Mouse (Mus musculus) intestine, embryonic 16.5 days (tissue): ENCODE data around the gene Cfap54. TPM values are rescaled to one million over a fixed set of nuclear protein-coding genes. Genes with fewer than 3 reads are reported as not detected.

Experiments
- ATAC-seq: fragments of 200-750 bp; cut with Nextera tagmentation; 2 replicates; pipeline ENCODE4 v1.8.0; 2017; ENCODE audit warnings: moderate TSS enrichment, moderate library complexity
- H3K27ac ChIP-seq: fragments of 300-500 bp; sonication (generic); 2 replicates; pipeline ENCODE4 v1.5.1; 2014; ENCODE audit warnings: mild to moderate bottlenecking, low read length
- H3K27me3 ChIP-seq: fragments of 300-500 bp; sonication (generic); replicated peaks from 2 replicates; pipeline ENCODE4 v1.6.1; 2014; ENCODE audit warnings: low read length, control low read depth, mixed read lengths; ENCODE audit not compliant: control insufficient read depth, insufficient read depth
- H3K36me3 ChIP-seq: fragments of 300-500 bp; sonication (generic); 2 replicates; pipeline ENCODE4 v1.6.1; 2014; ENCODE audit warnings: low read length, control low read depth; ENCODE audit not compliant: control insufficient read depth, insufficient read depth
- H3K4me1 ChIP-seq: fragments of 300-500 bp; sonication (generic); 2 replicates; pipeline ENCODE4 v1.6.1; 2014; ENCODE audit warnings: low read length, control low read depth, mixed read lengths; ENCODE audit not compliant: control insufficient read depth, insufficient read depth
- H3K4me2 ChIP-seq: fragments of 300-500 bp; sonication (generic); 2 replicates; pipeline ENCODE4 v1.6.1; 2014; ENCODE audit warnings: low read depth, low read length, control low read depth
- H3K4me3 ChIP-seq: fragments of 300-500 bp; sonication (generic); 2 replicates; pipeline ENCODE4 v1.5.1; 2014; ENCODE audit warnings: mild to moderate bottlenecking, low read length
- H3K9ac ChIP-seq: fragments of 300-500 bp; sonication (generic); 2 replicates; pipeline ENCODE4 v1.6.1; 2014; ENCODE audit warnings: low read depth, low read length
- H3K9me3 ChIP-seq: fragments of 300-500 bp; sonication (generic); 2 replicates; pipeline ENCODE4 v1.6.1; 2016; ENCODE audit warnings: low read length, control low read depth; ENCODE audit not compliant: control insufficient read depth
- WGBS: fragments of 180-500 bp; shearing (Covaris S2); extraction: QIAGEN DNeasy Blood & Tissue Kit; methylation state at CpG from one replicate; pipeline ENCODE4 v1.1.7; 2014; 5-methylcytosine and 5-hydroxymethylcytosine counted together
- polyA plus RNA-seq: library from polyadenylated mRNA; unstranded; fragments of >200 nt; fragmentation: Nextera tagmentation; extraction: Ambion mirVana; gene quantifications from 2 replicates; pipeline ENCODE4 v1.2.1, GENCODE M21; 2015

Cfap54 gene
- polyA plus RNA-seq, 1 experiment from 2014 or later = 0.09 TPM

GRCm38 (mm10) chr10:92888466-92888865 is 193.0 kb downstream of the Cfap54 start:
- no peak overlapping the region for H3K4me2 ChIP-seq
- no peak for ATAC-seq

GRCm38 (mm10) chr10:92878000-92878399 is 203.4 kb downstream of the Cfap54 start:
- no peak overlapping the region for H3K9ac ChIP-seq
- H3K36me3 ChIP-seq = no peaks in the 10 kb centered on the region
- H3K9me3 ChIP-seq = no peaks in the 10 kb centered on the region
- no peak overlapping the region for H3K4me2 ChIP-seq
- no peak overlapping the region for H3K4me3 ChIP-seq
- 88% methylated on average over 3 of the region's 3 CpGs for WGBS
- no peak for ATAC-seq
- no peak overlapping the region for H3K27ac ChIP-seq
- H3K4me1 ChIP-seq = no peaks in the 10 kb centered on the region
- H3K27me3 ChIP-seq = no peaks in the 10 kb centered on the region

More at GRCm38 (mm10) chr10:92888466-92888865, 193.0 kb downstream of the Cfap54 start:
- no peaks in the 10 kb centered on the region for H3K27me3 ChIP-seq
- no peak overlapping the region for H3K4me3 ChIP-seq
- no peaks in the 10 kb centered on the region for H3K36me3 ChIP-seq
- no peak overlapping the region for H3K27ac ChIP-seq
- 80% methylated on average over 6 of the region's 6 CpGs for WGBS
- H3K9ac ChIP-seq = no peak overlapping the region
- H3K9me3 ChIP-seq = no peaks in the 10 kb centered on the region
- no peaks in the 10 kb centered on the region for H3K4me1 ChIP-seq

GRCm38 (mm10) chr10:92840980-92841379 is 240.4 kb downstream of the Cfap54 start:
- no peak for ATAC-seq
- Histone ChIP-seq H3K9me3 (no peaks in the 10 kb centered on the region), H3K4me3 (no peak overlapping the region), H3K27me3 (no peaks in the 10 kb centered on the region), H3K4me1 (no peaks in the 10 kb centered on the region), H3K9ac (no peak overlapping the region), H3K4me2 (no peak overlapping the region), H3K36me3 (no peaks in the 10 kb centered on the region), H3K27ac (no peak overlapping the region)
- 86% methylated on average over 9 of the region's 9 CpGs for WGBS

GRCm38 (mm10) chr10:92837572-92837971 is 243.8 kb downstream of the Cfap54 start:
- no peak for ATAC-seq
- 78% methylated on average over 5 of the region's 5 CpGs for WGBS
- H3K4me1 ChIP-seq = no peaks in the 10 kb centered on the region

DNA sequence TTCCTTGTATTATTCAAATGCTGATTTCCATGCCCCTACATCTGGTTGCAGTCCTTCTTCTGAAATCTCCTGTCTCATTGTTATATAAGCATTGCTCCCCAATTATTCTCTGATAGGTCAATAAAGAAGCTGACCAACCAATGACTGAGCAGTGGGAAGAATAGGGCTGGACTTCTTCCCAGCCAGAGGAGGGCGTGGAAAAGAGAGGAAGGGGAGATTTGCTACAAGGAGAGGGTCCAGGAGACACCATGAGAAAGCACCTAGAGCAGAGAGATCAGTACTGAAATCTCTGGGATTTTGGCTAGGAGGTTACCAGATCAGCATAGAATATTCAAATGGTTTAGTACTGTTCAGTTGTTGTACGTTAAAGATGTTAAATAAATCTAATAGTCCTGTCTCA is 244.4 kb downstream of the Cfap54 start:
- Histone ChIP-seq H3K36me3 (no peaks in the 10 kb centered on the region), H3K9ac (no peak overlapping the region)
- ATAC-seq = no peak

More at GRCm38 (mm10) chr10:92837572-92837971, 243.8 kb downstream of the Cfap54 start:
- no peaks in the 10 kb centered on the region for H3K36me3 ChIP-seq
- H3K4me2 ChIP-seq = no peak overlapping the region
- H3K27me3 ChIP-seq = no peaks in the 10 kb centered on the region
- H3K9ac ChIP-seq = no peak overlapping the region
- no peaks in the 10 kb centered on the region for H3K9me3 ChIP-seq
- no peak overlapping the region for H3K4me3 ChIP-seq
- H3K27ac ChIP-seq = no peak overlapping the region

GRCm38 (mm10) chr10:92821499-92821898 is 259.9 kb downstream of the Cfap54 start:
- no peaks in the 10 kb centered on the region for H3K36me3 ChIP-seq
- no peak for ATAC-seq
- H3K27me3 ChIP-seq = no peaks in the 10 kb centered on the region
- no peaks in the 10 kb centered on the region for H3K4me1 ChIP-seq
- H3K9ac ChIP-seq = no peak overlapping the region
- H3K27ac ChIP-seq = no peak overlapping the region
- no peak overlapping the region for H3K4me2 ChIP-seq
- no peak overlapping the region for H3K4me3 ChIP-seq
- 61% methylated on average over 4 of the region's 4 CpGs for WGBS
- H3K9me3 ChIP-seq = no peaks in the 10 kb centered on the region

More for the DNA sequence above, 244.4 kb downstream of the Cfap54 start:
- Histone ChIP-seq H3K27me3 (no peaks in the 10 kb centered on the region), H3K4me2 (no peak overlapping the region), H3K4me3 (no peak overlapping the region), H3K9me3 (no peaks in the 10 kb centered on the region), H3K4me1 (no peaks in the 10 kb centered on the region), H3K27ac (no peak overlapping the region)
- 59% methylated on average over 2 of the region's 2 CpGs for WGBS

GRCm38 (mm10) chr10:92818190-92818589 is 263.2 kb downstream of the Cfap54 start:
- Histone ChIP-seq H3K4me2 (no peak overlapping the region), H3K4me3 (no peak overlapping the region), H3K27me3 (no peaks in the 10 kb centered on the region), H3K9me3 (no peaks in the 10 kb centered on the region), H3K36me3 (no peaks in the 10 kb centered on the region), H3K9ac (no peak overlapping the region), H3K4me1 (no peaks in the 10 kb centered on the region), H3K27ac (no peak overlapping the region)
- 52% methylated on average over 5 of the region's 5 CpGs for WGBS
- no peak for ATAC-seq

DNA sequence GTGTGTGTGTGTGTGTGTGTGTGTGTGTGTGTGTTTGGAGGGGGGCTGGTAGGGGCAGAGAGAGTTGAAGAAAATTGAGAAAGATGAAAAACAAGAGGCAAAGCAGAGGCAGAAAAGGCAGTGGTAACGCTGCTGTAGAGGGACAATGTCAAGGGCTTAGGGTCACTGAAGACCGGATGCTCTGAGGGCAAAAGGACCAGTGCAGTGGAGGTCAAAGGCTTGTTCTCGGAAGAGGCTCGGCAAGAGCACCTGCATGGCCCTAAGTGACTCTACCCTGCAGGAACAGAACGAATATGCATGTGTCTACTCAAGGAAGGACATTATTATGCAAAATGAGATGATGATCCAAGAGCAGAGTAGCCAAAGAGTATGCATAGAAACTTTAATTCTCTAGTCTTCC is 264.5 kb downstream of the Cfap54 start:
- WGBS = 77% methylated on average over 5 of the region's 5 CpGs
- H3K9ac ChIP-seq = no peak overlapping the region
- no peaks in the 10 kb centered on the region for H3K9me3 ChIP-seq
- no peak for ATAC-seq
- H3K4me1 ChIP-seq = no peaks in the 10 kb centered on the region
- no peak overlapping the region for H3K4me3 ChIP-seq
- no peaks in the 10 kb centered on the region for H3K27me3 ChIP-seq
- no peak overlapping the region for H3K4me2 ChIP-seq
- no peak overlapping the region for H3K27ac ChIP-seq
- H3K36me3 ChIP-seq = no peaks in the 10 kb centered on the region

GRCm38 (mm10) chr10:92810894-92811293 is 270.5 kb downstream of the Cfap54 start:
- Histone ChIP-seq H3K36me3 (no peaks in the 10 kb centered on the region), H3K4me1 (no peaks in the 10 kb centered on the region), H3K9ac (no peak overlapping the region), H3K4me2 (no peak overlapping the region), H3K27ac (no peak overlapping the region), H3K27me3 (no peaks in the 10 kb centered on the region), H3K4me3 (no peak overlapping the region), H3K9me3 (no peaks in the 10 kb centered on the region)
- WGBS = 84% methylated on average over 9 of the region's 9 CpGs
- no peak for ATAC-seq

- Histone ChIP-seq H3K4me1 (no peaks in the 10 kb centered on the region), H3K9me3 (no peaks in the 10 kb centered on the region), H3K27ac (no peak overlapping the region), H3K4me2 (no peak overlapping the region), H3K4me3 (no peak overlapping the region), H3K9ac (no peak overlapping the region), H3K36me3 (no peaks in the 10 kb centered on the region), H3K27me3 (no peaks in the 10 kb centered on the region)
- WGBS = 55% methylated on average over 10 of the region's 10 CpGs
- no peak for ATAC-seq
These were observed 289.5 kb downstream of the Cfap54 start for GRCm38 (mm10) chr10:92791908-92792307.
